Mouse (Mus musculus) lung, postnatal 14 days (tissue): ENCODE measurements around the gene Khk.

Source experiments
- DNase-seq: peaks from one replicate; pipeline ENCODE4 v3.0.0; 2021

The Khk gene

DNA sequence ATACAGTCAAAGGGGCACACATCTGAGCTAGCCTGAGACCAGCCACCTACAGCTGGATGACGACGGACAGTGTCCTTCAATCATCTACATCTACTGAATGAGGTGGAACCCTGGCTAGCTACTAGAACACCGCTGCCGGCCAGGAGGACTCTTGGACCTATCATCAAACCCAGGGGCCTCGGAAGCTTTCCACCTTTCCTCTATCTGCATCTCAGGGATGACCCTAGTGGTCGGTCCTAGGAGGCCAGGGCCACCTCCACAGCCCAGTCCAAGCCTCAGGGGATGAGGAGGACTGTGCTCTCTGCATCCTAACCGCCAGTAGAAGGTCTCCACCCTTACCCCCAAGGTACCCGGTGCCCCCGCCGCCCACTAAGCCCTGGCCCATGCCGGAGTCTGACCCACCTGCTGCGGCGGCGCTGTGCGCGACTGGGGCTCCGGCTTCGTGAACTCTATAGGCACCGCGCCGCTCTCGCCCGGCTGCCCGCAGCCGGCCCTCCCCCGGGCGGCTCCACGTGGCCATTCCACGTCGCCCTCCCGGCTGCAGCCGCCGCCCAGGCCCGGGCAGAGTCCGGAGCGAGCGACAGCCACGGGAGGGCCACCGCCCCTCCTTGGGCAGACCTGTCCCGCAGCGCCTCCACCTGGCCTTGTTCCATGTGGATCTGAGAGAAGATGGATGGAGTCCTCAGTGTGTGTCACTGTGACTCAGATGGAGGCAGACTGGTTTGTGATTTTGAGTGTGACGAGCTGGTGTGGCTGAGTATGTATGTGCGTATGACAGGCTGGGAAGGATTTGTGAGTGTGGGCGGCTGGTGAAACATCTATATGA, 23.9 kb downstream of the Khk start, which contains the start of gene Cgref1:
Cgref1 (minus strand) TSS at position 636 of the 826 bp plus-strand sequence.
- peak; percentile 56 for DNase-seq

DNA sequence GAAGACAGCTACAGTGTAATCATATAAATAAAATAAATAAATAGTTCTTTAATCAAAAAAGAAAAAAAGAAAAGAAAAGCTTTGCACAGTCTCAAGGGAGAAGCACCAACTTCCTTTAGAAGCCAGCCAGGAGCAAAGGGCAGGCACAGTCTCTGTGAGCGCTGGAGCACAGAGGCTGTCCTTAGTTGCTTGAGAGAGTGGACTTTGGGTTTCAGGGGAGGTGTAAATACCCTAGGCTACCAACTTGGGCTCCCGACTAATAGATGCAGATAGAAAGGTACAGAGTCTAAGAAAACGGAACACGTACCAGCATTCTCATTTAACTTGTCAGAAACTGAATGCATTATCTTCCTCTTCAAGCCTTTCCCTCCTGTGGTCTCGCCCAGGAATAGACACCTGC, 27.4 kb downstream of the Khk start:
- DNase-seq = no peak

DNA sequence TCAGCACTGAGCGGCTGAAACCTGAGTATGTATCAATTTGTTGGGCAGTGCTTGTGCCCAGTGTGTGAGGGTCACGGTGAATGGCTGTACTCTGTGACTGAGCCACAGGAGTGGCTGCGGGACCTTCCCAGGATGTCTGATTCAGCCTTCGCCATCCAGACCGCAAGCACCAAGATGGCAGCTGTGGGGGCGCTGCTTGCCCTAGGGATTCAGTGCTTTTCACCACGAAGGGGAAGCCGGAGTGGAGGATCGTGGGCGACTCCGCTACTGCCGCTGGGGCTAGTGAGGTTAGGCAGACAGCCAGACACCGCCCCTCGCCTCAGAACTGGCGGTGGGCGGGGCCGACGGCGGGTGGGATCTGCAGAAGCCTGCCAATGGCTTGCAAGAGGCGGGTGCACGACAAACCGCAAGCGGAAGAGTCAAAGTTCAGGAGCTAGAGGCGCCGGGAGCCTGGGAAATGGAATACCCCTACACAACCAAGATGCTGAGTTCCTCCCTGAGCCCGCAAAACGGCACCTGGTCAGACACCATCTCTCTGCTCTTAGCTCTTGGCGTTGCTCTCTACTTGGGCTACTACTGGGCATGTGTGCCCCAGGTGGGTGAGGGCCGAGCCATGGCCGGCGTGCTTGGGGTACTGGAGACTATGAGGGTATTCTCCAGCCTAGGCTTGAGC, 28.6 kb downstream of the Khk start:
- peak; percentile 93 for DNase-seq

DNA sequence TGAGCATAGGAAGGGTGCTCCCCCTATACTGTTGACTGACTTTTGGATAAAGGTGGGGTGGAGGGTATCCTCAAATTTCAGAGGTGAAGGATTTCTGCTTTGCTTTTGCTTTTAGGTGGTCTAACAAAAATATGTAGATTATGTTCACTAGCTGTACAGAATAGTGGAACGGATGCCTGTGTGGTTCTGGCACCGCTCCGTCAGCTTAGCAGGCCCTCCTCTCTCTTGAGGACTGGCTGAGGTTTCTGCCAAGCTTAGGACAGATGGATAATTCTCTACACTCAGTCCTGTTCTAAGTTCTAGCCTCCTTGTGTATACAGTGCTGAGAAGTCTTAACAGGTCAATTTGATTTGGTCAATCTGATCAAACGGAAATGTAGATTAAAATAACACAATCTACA, 29.2 kb downstream of the Khk start:
- no peak for DNase-seq

DNA sequence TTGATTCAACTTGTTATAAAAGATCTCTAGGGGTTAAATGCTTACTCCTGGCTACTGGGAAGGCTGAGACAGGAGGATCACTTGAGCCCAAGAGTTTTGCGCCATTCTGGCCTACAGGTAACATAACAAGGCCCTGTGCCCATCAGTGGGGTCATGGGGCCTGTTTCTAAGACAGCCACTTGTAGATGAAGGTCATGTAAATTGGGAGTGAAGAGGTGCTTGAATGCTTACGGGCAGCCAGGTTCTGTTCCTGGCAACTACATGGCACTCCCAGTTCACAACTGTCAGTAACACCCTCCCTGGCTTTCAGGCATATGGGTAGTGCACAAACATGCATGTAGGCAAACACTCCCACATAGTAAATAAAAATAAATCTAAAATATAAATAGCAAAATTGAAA, 29.7 kb downstream of the Khk start:
- DNase-seq = no peak

DNA sequence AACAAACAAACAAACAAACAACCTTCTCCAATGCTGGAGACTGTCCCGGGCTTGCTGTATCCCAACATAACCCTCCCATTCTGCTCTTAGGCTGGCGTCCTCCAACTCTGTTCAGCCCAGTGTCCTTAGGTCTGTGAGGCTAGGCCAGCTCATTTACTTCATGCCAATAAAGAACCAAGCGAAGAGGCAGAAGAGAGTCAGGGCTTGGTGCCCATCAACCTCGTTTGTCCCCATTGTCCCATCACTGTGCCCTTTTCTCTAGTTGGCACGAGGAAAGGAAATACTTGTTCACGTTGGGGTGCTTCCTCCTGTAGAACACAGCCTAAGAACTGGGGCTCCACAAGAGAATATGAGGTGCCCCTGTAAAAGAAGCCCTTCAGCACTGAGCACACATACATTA, 30.5 kb downstream of the Khk start:
- DNase-seq = no peak

DNA sequence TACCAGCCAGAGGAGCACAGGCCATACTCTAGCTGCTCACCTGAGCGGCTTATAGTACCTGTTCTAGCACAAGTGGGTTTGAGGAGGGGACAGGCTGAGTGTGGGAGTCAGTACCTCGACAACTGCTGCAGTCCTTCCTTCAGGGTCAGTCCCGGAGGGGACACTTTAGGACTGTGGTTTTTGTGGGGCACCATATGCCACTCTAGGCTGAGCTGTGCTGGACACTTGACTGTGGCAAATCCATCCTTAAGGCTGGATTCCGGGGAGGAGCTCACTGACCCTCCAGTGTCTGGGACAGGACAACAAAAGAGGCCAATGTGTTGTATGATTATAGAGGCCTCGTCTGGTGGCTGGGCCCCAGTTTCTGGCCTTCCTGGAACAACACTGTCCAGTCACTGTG, 31.3 kb downstream of the Khk start:
- no peak for DNase-seq

DNA sequence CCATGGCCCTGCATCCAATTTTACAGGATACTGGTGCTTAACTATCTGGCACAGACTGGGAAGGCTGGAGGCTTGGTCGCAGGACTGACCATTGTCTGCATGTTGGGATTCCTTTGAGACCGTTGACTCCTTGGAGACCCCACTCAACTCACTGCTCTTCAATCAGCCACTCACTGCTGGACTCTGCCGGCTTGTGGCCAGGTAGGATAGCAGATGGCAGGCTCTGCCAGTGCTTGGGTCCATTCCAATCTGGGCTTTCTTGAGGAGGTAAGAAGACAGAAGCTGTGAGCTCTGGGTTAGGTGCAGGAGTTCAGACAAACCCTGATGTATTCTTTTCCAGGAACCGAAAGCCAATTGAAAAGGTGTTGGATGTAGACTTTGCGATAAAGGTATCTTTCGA, 32.8 kb downstream of the Khk start:
- no peak for DNase-seq

DNA sequence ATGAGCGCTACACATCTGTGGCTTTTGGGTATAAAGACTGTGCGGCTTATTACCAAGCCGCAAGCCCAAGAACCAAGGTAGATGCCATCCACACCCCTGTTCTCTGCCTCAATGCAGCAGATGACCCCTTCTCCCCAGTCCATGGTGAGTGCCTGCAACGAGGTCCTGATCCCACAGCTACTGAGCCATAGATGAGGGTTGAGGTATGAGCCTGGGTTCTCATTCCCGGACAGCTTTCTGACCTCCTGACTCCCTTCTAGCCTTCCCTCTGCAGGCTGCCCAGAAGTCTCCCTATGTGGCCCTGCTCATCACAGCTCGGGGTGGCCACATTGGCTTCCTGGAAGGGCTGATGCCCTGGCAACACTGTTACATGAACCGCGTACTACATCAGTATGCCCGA, 33.3 kb downstream of the Khk start:
- no peak for DNase-seq

DNA sequence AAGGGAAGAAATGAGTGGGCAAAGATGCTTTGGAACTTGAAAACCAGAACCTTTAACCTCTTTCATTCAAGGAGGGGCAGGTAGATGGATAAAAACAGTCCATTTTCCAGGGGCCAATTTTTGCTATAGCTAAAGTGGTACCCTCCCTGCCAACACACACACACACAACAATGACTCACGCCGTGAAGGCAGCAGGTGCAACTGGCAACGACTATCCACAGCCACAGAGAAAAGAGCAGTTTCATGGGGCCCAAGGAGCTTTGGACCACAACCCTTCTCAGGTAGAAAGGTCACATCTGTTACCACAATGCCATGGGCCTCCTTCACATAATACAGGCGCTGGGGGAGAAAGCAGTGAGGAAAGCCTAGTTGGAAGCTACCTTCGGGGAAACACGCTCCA, 34.5 kb downstream of the Khk start:
- DNase-seq = no peak

DNA sequence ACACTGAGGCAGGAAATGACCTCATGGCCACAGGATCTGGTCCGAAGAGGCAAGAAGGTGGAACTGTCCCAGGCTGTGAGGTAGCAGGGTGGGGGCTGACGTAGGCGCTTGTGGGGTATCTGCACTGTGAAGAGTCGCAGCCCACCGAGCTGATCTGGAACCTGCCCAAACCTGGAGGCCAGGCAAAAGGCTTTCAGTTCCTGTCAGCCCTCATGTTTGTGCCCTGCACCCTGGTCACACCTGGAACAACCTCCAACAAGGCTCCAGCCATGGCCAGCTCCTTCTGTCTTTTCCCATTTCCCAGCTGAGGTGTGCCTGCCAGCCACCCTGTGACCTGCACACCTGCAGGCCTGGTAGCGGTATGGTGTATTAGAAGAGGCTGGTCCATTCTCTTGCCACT, 36.7 kb downstream of the Khk start:
- DNase-seq = no peak

DNA sequence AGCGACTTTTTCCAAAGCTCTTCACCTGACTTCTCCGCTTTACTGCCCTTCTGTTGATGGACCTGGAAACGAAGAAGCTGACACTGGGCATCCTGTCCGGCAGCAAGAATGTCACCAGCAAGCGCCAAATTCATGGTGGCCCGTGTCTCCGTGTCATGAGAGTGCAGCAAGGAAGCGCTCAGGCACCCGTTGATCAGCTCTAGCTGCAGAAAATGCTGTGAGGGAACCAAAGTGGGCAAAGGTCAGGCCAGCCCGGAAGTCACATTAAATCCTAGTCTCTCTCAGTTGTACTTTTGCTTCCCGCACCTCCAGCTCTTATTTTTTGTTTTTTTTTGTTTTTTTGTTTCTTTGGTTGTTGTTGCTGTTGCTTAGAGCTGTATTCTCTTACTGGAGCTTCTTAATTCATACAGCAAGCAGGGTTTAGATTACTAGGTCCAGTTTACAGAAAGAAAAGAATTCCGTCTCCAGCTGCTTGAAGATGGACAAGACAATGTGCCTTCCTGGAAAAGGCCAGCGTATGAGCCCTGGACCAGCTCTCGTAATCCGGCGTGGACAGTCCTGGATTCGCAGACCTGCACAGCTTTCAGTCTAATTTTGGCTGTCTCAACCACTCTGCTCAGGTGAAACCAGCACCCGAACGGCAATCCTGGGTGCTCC, 38.1 kb downstream of the Khk start:
- no peak for DNase-seq

DNA sequence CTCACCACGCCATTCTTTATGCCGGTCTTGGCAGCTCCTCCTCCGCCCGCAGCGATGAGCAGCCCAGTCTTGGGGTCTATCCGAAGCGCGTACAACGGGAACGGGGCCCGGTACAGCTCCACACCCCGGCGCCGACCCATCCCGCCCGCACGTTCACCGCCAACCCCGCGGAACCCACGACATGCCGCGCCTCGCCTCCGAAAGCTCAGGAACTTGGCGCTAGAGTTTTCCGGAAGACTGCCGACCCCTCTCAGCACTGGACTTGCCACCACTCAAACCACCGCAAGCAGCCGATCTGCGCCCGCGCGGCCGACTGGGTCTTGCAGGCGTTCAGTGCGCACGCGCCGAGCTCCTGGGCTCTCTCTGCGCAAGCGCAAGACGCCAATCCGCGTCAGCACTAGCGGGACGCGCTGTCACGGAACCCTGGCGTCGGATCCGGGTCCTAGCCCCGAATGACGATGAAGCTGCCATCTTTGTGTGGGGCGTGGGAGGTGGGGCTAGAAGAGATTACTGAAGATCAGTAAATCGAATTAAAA, 38.8 kb downstream of the Khk start, which contains the start of gene Preb:
Preb (minus strand) TSS at position 396 of the 536 bp plus-strand sequence.
- peak; percentile 99 for DNase-seq

DNA sequence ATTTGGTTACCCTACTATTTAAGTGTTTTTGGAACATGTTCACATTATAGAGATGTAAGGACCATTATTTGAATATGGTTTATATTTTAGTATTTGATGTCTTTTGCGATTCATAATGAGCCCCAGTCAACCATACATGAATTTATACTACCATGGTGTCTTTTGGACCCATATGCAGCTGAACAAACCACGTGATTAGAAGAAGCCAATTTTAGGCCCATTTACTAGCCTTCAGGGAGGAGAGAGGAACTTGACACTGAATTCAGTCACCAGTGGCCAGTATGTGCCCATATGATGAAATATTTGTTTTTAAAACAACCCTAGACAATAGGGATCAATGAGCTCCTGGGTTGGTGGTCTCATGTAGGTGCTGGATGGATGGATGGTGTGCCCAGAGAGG, 39.6 kb downstream of the Khk start:
- no peak for DNase-seq

DNA sequence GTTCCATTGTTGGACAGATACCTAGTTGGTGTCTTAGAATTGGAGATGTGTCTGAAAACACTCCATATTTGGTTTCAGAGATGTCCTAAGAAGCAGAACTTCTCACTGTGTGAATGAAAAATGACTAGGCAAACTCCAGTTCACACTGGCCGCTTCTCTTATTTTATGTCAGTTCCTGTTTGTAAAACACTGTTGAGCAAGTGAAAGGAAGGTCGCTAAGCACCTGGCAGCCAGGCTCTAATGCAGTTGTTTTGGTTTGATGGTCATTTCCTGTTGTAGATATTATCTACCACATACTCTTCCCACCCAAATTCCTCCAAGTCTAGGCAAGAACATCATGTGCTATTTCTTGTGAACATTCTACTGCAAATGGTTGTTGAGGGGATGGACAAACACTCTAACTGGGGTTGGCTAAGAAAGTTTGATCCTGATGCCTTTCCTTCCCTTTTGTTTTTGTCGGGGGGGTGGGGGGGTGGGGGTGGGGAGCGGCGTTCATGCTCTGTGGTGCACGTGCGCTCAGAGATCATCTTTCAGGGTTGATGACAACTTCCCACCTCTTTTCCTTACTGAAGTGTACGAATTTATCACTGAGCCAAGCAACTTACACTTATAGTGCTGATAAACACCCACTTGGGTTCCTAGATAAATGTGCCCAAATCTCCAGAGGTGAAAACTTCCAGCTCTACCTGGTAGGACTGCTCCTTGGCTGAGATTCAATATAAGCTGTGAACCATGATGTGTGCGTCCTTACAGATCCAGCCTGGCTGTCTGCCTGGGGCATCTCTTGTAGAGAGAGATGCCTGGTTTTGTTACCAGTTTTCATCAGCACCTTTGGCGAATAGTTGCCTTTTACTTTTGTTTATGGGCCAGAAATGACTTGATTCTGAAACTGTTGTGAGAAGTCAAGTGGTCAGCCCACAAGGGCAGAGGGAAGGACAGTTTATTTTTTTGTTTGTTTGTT, 40.6 kb downstream of the Khk start:
- DNase-seq = peak; percentile 18

DNA sequence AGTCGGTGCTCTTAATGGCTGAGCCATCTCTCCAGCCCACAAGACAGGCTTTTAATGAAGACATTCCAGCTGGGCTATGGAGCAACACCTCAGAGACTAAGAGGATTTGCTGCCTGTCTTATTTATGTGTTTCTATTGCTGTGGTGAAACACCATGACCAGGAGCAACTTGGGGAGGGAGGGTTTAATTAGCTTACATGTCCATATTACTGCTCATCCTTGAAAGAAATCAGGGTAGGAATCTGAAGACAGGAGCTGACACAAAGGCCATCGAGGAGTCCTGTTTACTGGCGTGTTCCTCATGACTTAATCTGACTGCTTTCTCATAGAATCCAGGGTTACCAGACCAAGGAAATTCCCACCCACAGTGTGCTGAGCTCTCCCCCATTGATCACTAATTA, 42.7 kb downstream of the Khk start:
- DNase-seq = no peak

DNA sequence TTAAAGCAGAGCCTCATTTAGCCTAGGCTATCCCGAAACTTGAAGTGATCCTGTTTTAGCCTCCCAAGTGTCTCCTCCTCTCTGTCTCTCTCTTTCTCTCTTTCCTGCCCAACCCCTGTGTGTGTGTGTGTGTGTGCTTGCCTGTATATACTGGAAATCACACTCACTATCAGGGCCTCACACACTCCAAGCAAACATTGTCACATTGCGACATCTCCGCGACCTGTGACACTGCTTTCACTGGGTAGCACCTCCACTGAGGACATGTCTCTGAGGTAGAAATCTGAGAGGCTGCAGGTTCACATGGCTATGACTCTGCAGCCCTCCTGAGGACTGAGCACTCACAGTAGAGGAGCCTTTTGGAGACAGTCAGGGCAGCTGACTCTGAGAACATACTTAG, 45.0 kb downstream of the Khk start:
- DNase-seq = no peak

DNA sequence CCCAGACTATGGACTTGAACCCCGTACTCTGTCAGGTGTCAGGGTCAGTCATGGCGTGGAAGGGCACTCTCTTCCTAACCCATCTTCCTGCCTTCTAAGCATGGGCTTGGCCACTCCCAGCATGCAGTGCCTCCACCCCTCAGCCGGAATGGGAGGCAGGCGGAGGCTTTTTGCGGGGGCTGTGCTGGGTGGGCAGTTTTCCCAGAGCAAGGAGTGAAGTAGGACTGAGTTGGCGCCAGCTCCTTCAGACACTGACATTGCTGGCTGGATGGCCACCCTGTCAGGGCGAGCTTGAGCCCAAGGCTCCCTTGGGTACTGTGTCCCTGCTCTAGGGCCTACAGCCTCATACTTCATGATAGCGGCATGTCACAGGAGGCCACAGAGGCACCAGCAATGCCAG, 47.2 kb downstream of the Khk start, which contains the start of gene Tcf23:
Tcf23 (plus strand) TSS at position 247 of the 400 bp plus-strand sequence.
- DNase-seq = peak; percentile 41

DNA sequence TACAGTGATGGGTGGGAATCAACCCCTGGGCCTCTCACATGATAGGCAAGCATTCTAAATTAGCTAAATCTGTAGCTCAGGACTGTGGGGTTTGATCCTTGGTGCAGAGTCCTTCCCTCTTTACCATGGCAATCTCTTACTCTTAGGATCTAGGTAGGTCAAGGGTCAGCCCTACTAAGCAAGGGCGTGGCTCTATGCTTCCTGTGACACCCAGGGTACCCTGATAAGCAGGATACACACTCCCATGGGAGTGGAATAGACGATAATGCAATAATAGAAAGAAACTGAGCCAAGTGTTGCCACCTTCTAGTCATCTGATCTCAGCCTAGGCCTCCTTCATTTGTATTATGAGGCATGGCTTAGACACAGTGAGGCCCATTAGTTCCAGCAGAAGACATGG, 48.2 kb downstream of the Khk start:
- DNase-seq = no peak

DNA sequence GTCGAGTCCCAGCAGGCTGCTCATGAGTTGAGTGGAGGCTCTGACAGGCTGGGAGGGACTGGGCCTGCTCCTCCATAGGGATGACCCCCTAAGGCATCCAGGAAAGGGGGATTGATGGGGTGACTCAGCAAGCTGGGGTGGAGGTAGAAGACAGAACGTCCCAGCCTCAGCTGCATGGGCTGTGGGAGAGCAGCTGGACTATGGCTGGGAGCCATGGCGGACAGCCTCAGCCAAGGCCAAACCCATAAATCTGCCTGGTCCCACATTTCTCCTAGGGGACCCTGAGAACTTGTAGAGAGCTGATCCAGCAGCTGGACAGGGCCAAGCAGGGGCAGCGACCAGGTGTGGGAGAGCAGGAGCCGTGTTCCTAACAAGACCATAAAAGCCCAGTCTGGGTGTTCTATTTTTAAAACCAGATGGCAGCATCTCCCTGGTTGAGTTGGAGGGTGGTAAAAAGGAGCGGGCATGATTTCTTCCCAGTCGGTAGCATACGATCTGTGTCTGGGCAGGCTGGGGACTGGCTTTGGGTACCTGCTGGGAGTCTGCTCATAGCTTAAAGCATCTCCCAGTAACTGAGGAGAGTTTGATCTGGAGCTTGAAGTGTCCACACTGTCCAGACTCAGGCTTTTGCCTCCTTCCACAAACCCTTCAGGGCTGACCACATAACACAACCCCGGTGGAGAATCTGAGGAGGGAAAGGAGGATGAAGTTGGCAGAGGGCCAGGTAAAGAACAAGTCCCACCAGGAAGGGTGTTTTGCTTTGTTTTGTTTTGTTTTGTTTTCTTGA, 53.8 kb downstream of the Khk start:
- peak; percentile 31 for DNase-seq
